Mouse (Mus musculus) C2C12 (cell line): ENCODE results near the gene Card14.

Source experiments
- CEBPB ChIP-seq: IDR thresholded peaks from one replicate; pipeline ENCODE4 v1.6.1; 2011; ENCODE audit warnings: low read depth, mild to moderate bottlenecking, control low read depth, moderate library complexity
- CTCF ChIP-seq: IDR thresholded peaks from one replicate; pipeline ENCODE4 v1.5.1; 2011; ENCODE audit not compliant: control insufficient read depth, insufficient read depth, insufficient read length
- MAX ChIP-seq: IDR thresholded peaks from one replicate; pipeline ENCODE4 v1.6.1; 2011; ENCODE audit warnings: mild to moderate bottlenecking, control low read depth
- USF1 ChIP-seq: IDR thresholded peaks from one replicate; pipeline ENCODE4 v1.6.1; 2011; ENCODE audit warnings: low read depth, mild to moderate bottlenecking, control low read depth, moderate library complexity

GRCm38 (mm10) chr11:119352113-119352512 is 44.5 kb downstream of the Card14 start:
- TF ChIP-seq CTCF: no peak
- no peak for TF ChIP-seq USF1
- no peak for TF ChIP-seq MAX
- no peak for TF ChIP-seq CEBPB
